Mouse (Mus musculus) naive thymus-derived CD4-positive, alpha-beta T cell, adult 2 months (primary cell): ENCODE results near the gene Rfxank.

Experiments
- DNase-seq: peaks from one replicate; pipeline ENCODE4 v3.0.0-alpha.2; 2011; ENCODE audit warnings: low read depth

Rfxank gene

GRCm38 (mm10) chr8:70139026-70139857, at the start of gene Rfxank, which contains the start of the genes Borcs8 and Mef2b:
Gene Rfxank, minus strand, starts transcription at chr8:70139154.
Gene Borcs8, plus strand, starts transcription at chr8:70139499.
Gene Mef2b, plus strand, starts transcription at chr8:70139711.
- peak; percentile 100 for DNase-seq

- DNase-seq = no peak
Measured at GRCm38 (mm10) chr8:70188707-70189106, 49.8 kb upstream of the Rfxank start.

- no peak for DNase-seq
Measured at GRCm38 (mm10) chr8:70183194-70183593, 44.2 kb upstream of the Rfxank start.

GRCm38 (mm10) chr8:70181903-70182252, 42.9 kb upstream of the Rfxank start:
- no peak for DNase-seq

GRCm38 (mm10) chr8:70181212-70181902, 42.4 kb upstream of the Rfxank start:
- DNase-seq = no peak

GRCm38 (mm10) chr8:70179082-70179481, 40.1 kb upstream of the Rfxank start:
- peak; percentile 29 for DNase-seq

- DNase-seq = no peak
Measured at GRCm38 (mm10) chr8:70178231-70178630, 39.3 kb upstream of the Rfxank start.

- DNase-seq = no peak
Measured at GRCm38 (mm10) chr8:70174079-70174478, 35.1 kb upstream of the Rfxank start.

GRCm38 (mm10) chr8:70173320-70173719, 34.4 kb upstream of the Rfxank start:
- no peak for DNase-seq

- DNase-seq = peak; percentile 92
Measured at GRCm38 (mm10) chr8:70172043-70172681, 33.2 kb upstream of the Rfxank start, which contains the start of gene Tmem161a. Gene Tmem161a, plus strand, starts transcription at chr8:70172356.

- DNase-seq = no peak
Measured at GRCm38 (mm10) chr8:70171240-70171639, 32.3 kb upstream of the Rfxank start.

- DNase-seq = no peak
Measured at GRCm38 (mm10) chr8:70170748-70171147, 31.8 kb upstream of the Rfxank start.

- DNase-seq = no peak
Measured at GRCm38 (mm10) chr8:70170116-70170515, 31.2 kb upstream of the Rfxank start.

GRCm38 (mm10) chr8:70166504-70167110, 27.7 kb upstream of the Rfxank start:
- DNase-seq = peak; percentile 88

- DNase-seq = no peak
Measured at GRCm38 (mm10) chr8:70163316-70163715, 24.4 kb upstream of the Rfxank start.

- DNase-seq = peak; percentile 65
Measured at GRCm38 (mm10) chr8:70160015-70160414, 21.1 kb upstream of the Rfxank start.

- DNase-seq = no peak
Measured at GRCm38 (mm10) chr8:70159211-70159610, 20.3 kb upstream of the Rfxank start.

GRCm38 (mm10) chr8:70158069-70158853, 19.3 kb upstream of the Rfxank start:
- peak; percentile 90 for DNase-seq

GRCm38 (mm10) chr8:70157240-70157800, 18.4 kb upstream of the Rfxank start:
- DNase-seq = no peak

GRCm38 (mm10) chr8:70152537-70153257, 13.7 kb upstream of the Rfxank start:
- peak; percentile 72 for DNase-seq
